Mouse (Mus musculus) kidney, adult 18-20 months (tissue): ENCODE measurements around the gene Irak1bp1.

ENCODE experiments used
- DNase-seq: peaks from one replicate; pipeline ENCODE4 v3.0.0; 2021

Gene Irak1bp1

DNA sequence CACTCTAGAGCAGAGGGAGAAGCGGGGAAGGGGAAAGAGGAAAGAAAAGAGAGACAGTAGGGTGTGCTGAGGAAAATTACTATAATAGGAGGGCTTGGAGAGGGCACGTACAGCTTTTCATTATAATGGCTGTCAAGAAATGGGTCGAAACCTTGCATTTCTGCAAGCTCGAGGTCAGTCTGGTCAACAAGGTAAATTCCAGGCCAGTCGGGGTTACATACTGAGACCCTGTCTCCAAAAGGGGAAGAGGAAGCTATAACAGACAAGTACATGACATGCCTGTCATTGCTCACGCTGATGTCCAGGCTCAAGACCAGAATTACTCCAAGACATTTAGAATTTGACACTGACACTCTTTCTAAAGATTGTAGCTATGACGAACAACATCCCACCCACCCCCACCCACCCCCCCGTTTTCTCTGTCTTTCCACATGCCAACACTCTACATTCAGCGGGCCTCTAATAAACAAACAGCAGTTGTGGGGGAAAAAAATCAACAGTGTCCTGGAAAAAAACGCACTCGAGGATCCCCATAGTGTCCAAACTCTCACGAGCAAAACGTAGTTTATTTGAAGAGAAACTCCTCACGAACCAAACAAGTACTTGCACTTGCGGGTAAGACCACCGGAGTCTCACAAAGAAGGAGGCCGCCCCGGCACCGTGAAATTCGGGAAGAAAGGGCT is at the start of gene Irak1bp1:
Irak1bp1 (plus strand) TSS at position 534 of the 683 bp plus-strand sequence.
- DNase-seq = no peak

DNA sequence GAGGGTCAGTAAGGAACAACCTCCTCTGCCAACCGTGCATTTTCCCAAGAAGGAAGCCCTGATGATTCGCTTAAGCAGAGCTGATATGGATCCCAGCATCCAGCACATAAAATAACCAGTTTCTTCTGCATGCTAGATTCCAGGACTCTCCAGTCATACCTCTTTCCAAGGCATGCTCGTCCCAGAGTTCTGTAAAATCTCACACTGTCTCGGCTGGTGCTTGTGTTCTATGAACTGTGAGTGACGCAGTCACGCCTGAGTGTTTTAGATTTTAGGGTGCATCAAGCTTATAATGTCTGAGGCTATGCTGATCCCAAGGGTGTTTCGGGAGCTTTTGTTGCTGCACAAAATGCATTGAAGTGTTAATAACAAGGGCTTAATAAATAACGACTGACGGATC is 41.0 kb upstream of the Irak1bp1 start:
- DNase-seq = no peak

DNA sequence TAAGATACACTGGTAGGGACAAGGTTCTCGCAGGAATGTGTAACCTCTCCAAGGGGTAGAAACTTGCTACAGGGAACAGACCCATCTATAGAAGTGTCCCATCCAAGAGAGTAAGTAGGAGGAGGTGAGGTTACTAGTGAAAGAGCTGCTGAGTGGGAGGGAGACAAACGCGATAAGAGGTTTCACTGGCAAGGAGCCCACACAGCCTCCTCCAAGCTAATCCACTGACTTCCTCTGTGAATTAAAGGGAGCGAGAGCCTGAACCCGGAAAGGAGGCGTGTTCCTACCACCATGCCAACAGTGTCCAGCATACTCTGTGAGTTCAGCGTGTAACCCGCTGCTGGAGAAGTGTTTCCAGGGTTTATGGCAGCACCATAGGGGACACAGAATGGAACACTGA is 29.0 kb upstream of the Irak1bp1 start:
- DNase-seq = no peak

- no peak for DNase-seq
These were observed 22.2 kb upstream of the Irak1bp1 start for GRCm38 (mm10) chr9:82807129-82807528.

DNA sequence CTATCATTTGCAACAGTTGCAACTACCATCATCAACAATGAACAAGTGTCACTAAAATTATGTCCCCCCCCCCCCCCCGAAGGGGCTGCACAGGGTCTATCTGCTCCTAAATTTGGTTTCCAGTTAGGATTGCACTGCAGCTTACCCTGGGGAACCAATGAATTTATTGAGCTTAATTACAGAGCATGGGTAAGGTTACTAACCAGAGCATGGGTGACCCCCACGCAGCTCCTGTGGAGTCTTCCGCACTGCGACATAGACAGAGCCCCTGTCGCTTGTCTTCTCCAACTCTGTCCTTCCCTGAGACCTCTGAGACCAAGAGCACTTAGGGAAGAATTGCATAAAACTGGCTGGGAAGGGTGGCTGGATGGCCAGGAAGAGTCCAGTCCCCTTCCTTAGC is 21.7 kb upstream of the Irak1bp1 start:
- DNase-seq = no peak

GRCm38 (mm10) chr9:82812172-82812963 is 17.0 kb upstream of the Irak1bp1 start:
- DNase-seq = no peak

- no peak for DNase-seq
These were observed 14.8 kb upstream of the Irak1bp1 start for GRCm38 (mm10) chr9:82814536-82814935.

GRCm38 (mm10) chr9:82815257-82815785 is 14.0 kb upstream of the Irak1bp1 start:
- no peak for DNase-seq

GRCm38 (mm10) chr9:82826426-82826825 is 2.9 kb upstream of the Irak1bp1 start:
- no peak for DNase-seq

DNA sequence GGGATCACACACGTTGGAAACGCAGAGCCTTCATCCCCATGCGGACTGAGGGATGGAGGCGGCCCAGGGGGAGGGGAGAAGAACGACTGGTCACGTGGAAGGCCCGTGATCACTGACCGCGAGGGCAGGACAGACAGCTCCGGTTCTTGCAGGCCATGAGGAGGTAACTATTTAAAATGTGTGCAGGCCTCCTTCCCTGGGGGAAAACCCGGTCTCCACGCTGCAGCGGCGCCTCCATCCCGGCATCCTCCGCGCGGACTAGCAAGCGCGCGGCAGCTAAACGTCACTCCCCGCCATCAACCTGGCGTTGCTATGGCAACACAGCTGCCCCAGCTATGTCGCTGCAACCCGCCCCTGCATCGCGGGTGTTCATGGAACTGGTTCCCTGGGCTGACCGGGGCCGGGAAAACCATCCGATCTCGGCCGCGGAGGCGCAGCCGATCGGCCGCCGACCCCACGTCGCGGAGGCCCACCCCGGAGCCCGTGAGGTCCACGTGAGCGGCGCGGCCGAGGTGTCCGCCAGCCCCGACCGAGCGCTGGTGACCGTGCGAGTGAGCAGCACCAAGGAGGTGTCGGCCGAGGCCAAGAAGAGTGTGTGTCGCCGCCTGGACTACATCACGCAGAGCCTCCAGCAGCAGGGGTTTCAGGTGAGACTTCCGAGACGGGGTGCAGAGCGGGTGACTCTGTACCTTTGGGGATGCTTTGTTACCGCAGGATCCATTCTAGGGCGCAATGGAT is 522 bp downstream of the Irak1bp1 start:
- peak; percentile 88 for DNase-seq

DNA sequence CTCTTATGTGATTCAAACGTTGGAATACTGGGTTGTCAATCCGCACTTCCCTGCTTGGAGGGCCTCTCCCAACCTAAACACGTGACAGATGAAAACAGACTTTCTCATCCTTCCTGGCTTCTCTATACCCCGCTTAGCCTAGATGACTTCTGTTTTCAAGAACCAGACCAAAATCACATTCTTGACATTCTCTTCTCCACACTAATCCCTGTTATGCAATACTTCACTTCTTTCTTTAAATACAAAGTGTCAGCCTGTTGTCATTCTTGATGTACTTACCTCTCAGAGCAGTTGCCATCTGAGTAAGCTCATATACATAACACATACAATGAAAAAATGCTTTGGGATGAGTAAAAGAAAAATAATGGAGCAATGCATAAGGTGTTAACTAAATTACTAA is 2.6 kb downstream of the Irak1bp1 start:
- no peak for DNase-seq

DNA sequence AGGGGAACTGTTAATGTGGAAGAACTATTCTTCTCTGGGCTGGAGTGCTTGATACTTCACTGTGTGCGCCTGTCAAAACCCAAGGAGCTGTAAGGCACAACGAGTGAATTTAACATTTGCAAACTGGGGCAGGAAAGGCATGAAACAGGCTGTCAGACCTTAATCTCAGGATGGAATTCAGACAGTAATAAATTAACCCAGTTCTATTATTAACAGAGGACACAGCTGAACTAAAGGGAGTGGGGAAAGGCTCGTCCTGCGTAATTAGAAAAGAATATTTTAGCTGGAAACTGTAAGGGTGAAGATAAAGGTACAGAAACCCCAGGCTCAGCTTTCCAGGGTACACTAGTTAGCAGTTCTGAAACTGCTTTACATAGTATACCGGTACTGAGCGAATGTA is 6.6 kb downstream of the Irak1bp1 start:
- DNase-seq = no peak

GRCm38 (mm10) chr9:82842671-82843070 is 13.3 kb downstream of the Irak1bp1 start:
- no peak for DNase-seq

DNA sequence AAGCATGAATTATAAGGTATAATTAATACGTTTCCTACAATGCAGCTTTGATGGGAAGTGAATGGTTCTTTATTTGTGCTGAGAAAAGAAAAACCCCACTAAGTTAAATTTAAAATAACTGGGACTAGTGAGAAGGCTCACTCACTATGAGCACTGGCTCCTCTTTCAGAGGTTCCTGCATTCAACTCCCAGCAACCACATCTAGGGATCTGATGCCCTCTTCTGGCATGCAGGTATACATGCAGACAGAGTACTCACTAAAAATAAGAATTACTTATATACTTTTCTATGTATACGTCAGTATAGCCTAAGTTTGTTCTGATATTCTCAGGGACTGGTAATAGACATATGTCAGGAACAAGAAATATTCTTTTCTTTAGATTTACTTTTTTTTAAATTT is 24.7 kb downstream of the Irak1bp1 start:
- DNase-seq = no peak

GRCm38 (mm10) chr9:82854973-82855614 is 25.8 kb downstream of the Irak1bp1 start:
- DNase-seq = no peak

- no peak for DNase-seq
These were observed 26.9 kb downstream of the Irak1bp1 start for GRCm38 (mm10) chr9:82856241-82856640.

DNA sequence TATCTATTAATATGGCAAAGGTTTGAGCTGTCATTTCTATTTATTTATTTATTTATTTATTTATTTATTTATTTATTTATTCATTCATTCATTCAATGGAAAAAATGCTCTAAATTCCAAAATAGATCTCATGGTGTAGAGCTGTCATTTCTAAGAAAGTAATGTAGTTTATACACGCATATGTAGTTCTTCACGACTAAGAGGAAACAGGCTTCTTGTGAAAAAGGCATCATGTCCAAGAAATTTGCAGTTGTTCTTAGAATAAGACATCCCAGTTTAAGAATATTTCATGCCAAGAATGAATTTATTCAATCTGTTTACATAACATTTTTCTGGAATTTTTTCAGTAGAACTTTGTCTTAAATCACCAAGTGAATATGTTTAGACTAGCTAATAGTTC is 31.5 kb downstream of the Irak1bp1 start:
- no peak for DNase-seq

GRCm38 (mm10) chr9:82861316-82861715 is 32.0 kb downstream of the Irak1bp1 start:
- DNase-seq = no peak

- no peak for DNase-seq
These were observed 32.6 kb downstream of the Irak1bp1 start for GRCm38 (mm10) chr9:82861775-82862430.

DNA sequence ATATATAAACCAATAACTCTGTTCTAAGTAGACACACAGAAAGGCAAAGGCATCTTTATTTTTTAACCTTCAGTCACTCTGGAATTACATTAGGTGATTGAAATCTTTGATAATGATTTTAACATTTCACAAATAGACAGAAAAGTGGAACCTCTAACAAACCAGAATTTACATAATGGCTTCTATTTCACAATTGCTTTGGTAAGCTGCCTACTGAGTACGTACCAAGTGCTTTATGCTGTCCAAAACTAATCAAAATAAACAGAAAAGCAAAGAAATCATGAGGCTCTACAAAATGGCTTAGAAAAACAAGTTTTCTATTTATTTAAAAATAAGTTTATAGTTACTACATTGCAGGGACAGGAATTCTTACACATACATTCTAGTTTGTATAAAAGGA is 36.8 kb downstream of the Irak1bp1 start:
- DNase-seq = no peak

DNA sequence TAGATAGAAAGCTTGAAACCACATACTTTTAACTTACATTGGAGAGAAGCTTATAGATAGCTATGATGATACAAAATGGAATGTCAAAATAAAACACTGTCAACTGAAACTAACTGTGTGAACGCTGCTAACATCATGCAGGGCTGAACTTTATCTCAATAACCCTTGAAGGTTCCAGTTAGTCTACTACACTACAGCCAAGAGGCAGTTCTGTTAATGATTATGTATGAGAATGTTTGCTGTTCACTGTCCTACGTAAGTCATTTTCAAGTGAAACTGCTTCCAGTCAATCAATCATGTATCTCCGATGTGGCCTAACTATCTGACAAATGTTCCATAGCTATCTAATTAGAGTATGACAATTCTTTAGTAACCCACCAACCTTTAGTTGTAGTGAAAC is 38.4 kb downstream of the Irak1bp1 start:
- no peak for DNase-seq

DNA sequence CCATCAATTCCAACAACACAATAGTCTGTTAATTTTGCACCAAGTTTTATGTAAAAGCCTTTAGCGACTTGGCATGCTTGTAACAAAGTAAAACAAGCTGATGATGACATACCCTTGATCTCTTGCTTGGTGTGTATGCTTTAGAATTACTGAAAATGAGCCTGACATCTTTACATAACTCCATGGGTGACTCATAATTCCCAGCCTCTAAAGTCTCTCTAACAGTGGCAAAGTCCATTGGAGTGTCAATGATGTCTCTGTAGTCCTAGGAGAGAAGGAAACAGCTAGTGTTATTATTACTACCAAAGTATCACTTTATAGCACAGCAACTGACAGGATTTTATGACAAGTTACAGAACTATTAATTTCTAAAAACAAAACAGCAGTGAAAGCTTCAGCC is 47.7 kb downstream of the Irak1bp1 start:
- DNase-seq = no peak
